Mouse (Mus musculus): ENCODE results near the gene Cd164l2. TPM values are rescaled to one million over a fixed set of nuclear protein-coding genes. Genes with fewer than 3 reads are reported as not detected.

Cd164l2 gene
- 2.0 and 2.3 TPM in 2 replicates for polyA plus RNA-seq (2016; fragmentation: Nextera tagmentation; extraction: Ambion mirVana)

- Histone ChIP-seq H3K4me1 (peaks cover 25% of the 10 kb centered on the region), H3K4me2 (replicated peaks) (peak within 1 kb of the TSS; percentile 95), H3K36me3 (no peaks in the 10 kb centered on the region), H3K9ac (peak within 1 kb of the TSS; percentile 61), H3K9me3 (replicated peaks) (no peaks in the 10 kb centered on the region), H3K4me3 (peak within 1 kb of the TSS; percentile 77), H3K27ac (no peak within 1 kb of the TSS), H3K27me3 (peaks cover 59% of the 10 kb centered on the region)
- peak; percentile 69 for ATAC-seq (ENCODE audit: low FRiP score)
- 1% methylated on average over 42 of the region's 52 CpGs for WGBS
These were observed at the start of gene Cd164l2, which contains the start of gene Gpr3 for GRCm38 (mm10) chr4:133211751-133212561. Gene Cd164l2 (plus strand): TSS chr4:133212131. Gene Gpr3 (minus strand): TSS chr4:133212536.

DNA sequence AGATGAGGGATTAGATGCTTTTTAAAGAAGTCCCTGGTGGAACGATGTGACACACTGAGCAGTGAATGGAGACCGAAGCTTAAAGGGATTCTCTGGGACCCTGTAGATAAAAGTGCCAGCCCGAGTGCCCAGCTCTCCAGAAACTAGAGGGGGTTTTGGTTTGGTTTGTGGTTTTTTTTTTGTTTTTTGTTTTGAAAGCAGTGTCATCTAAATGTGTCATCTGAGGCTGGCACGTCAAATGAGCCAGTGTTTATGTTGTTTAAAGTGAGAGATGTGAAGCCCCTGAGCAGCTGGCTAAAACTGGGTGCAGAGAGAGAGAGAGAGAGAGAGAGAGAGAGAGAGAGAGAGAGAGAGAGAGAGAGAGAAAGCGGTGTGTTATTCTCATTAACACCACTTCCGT is 49.7 kb upstream of the Cd164l2 start:
- H3K9ac ChIP-seq = no peak overlapping the region
- peaks cover 9% of the 10 kb centered on the region; the same call in 1 of the 2 replicates for H3K4me1 ChIP-seq
- WGBS = 80% methylated on average over 6 of the region's 6 CpGs
- no peak overlapping the region for H3K4me2 ChIP-seq (replicated peaks)
- no peak overlapping the region for H3K27ac ChIP-seq
- ATAC-seq (ENCODE audit: low FRiP score) = no peak
- no peaks in the 10 kb centered on the region for H3K27me3 ChIP-seq
- no peaks in the 10 kb centered on the region for H3K9me3 ChIP-seq (replicated peaks)
- H3K4me3 ChIP-seq = no peak overlapping the region
- H3K36me3 ChIP-seq = no peaks in the 10 kb centered on the region

DNA sequence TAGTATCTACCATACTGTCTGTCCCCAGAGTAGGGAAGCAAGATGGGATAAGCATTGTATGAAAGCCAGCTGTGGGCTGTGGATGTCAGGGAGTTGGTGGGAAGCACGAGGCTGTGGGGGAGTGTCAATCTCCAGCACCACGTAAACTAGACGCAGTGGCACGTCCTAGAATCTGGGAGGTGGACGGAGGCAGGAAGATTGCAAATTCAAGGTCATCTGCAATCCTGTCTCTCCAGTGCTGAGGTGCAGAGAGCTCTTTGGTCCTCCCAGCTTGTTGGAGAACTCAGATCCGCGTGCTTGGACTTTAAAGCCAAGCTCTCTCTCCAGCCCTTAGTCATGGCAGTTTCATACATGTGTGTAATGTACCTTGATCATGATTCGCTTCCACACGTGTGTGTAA is 45.2 kb upstream of the Cd164l2 start:
- Histone ChIP-seq H3K4me3 (no peak overlapping the region), H3K9ac (no peak overlapping the region), H3K27ac (no peak overlapping the region), H3K9me3 (replicated peaks) (no peaks in the 10 kb centered on the region), H3K4me2 (replicated peaks) (no peak overlapping the region), H3K27me3 (no peaks in the 10 kb centered on the region), H3K4me1 (no peaks in the 10 kb centered on the region), H3K36me3 (no peaks in the 10 kb centered on the region)
- ATAC-seq (ENCODE audit: low FRiP score) = no peak
- 92% methylated on average over 9 of the region's 9 CpGs for WGBS

GRCm38 (mm10) chr4:133169237-133170055 is 42.5 kb upstream of the Cd164l2 start:
- ATAC-seq (ENCODE audit: low FRiP score) = no peak
- Histone ChIP-seq H3K36me3 (no peaks in the 10 kb centered on the region), H3K27me3 (no peaks in the 10 kb centered on the region), H3K4me2 (replicated peaks) (no peak overlapping the region), H3K4me1 (peaks cover 5% of the 10 kb centered on the region; the same call in 1 of the 2 replicates), H3K9me3 (replicated peaks) (no peaks in the 10 kb centered on the region), H3K4me3 (no peak overlapping the region), H3K27ac (no peak overlapping the region), H3K9ac (no peak overlapping the region)
- WGBS = 86% methylated on average over 10 of the region's 10 CpGs

GRCm38 (mm10) chr4:133170056-133170524 is 41.8 kb upstream of the Cd164l2 start:
- H3K9ac ChIP-seq = no peak overlapping the region
- no peak for ATAC-seq (ENCODE audit: low FRiP score)
- H3K36me3 ChIP-seq = no peaks in the 10 kb centered on the region
- H3K4me2 ChIP-seq (replicated peaks) = no peak overlapping the region
- peaks cover 5% of the 10 kb centered on the region for H3K4me1 ChIP-seq
- no peak overlapping the region for H3K27ac ChIP-seq
- 90% methylated on average over 3 of the region's 3 CpGs for WGBS
- H3K9me3 ChIP-seq (replicated peaks) = no peaks in the 10 kb centered on the region
- H3K4me3 ChIP-seq = no peak overlapping the region
- no peaks in the 10 kb centered on the region for H3K27me3 ChIP-seq

DNA sequence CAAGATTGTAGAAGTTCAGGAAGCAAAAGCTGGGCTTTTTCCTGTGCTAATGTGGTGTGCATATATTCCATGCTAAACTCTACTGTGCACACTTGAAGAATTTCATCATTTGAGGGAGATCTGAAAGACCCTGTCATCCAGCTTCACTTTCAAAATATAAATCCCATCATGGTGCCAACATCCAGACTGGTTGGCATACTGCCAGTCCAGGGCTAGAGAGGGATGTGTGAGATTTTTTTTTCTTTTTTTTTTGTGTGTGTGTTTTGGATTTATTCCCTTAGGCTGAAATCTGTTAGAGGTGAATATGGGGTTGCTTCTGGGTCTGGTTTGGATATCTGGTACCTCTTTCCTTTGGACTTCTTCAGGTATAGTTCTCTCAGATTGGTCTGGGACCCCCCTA is 41.3 kb upstream of the Cd164l2 start:
- H3K27ac ChIP-seq = no peak overlapping the region
- H3K4me1 ChIP-seq = peaks cover 6% of the 10 kb centered on the region
- no peak for ATAC-seq (ENCODE audit: low FRiP score)

GRCm38 (mm10) chr4:133172451-133172850 is 39.5 kb upstream of the Cd164l2 start:
- Histone ChIP-seq H3K9me3 (replicated peaks) (no peaks in the 10 kb centered on the region), H3K27me3 (no peaks in the 10 kb centered on the region), H3K4me3 (no peak overlapping the region), H3K27ac (no peak overlapping the region), H3K4me1 (peaks cover 23% of the 10 kb centered on the region), H3K4me2 (replicated peaks) (no peak overlapping the region), H3K36me3 (no peaks in the 10 kb centered on the region), H3K9ac (no peak overlapping the region)
- WGBS = 94% methylated on average over 4 of the region's 4 CpGs
- no peak for ATAC-seq (ENCODE audit: low FRiP score)

More for the DNA sequence above, 41.3 kb upstream of the Cd164l2 start:
- Histone ChIP-seq H3K9me3 (replicated peaks) (no peaks in the 10 kb centered on the region), H3K27me3 (no peaks in the 10 kb centered on the region), H3K4me2 (replicated peaks) (no peak overlapping the region), H3K4me3 (no peak overlapping the region), H3K9ac (no peak overlapping the region), H3K36me3 (no peaks in the 10 kb centered on the region)

DNA sequence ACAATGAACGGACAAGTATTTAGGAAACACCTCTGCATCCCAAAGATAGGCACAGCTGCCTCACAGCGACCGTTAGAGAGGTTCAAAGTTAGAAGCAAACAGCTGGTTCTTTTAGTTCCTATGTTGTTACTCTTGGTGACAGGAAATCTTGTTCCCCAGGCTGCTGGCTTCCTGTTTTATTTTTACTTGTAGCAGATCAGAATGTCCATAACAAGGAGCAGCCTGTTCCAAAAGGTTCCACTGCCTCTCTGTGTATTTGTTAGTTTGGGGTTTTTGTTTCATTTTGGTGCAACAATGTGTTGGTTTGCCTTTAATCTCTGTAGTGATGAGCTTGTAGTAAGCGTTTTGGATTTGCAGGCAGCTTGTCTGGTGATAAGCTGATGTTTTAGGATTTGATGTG is 37.6 kb upstream of the Cd164l2 start:
- no peak for ATAC-seq (ENCODE audit: low FRiP score)
- Histone ChIP-seq H3K4me3 (no peak overlapping the region), H3K27me3 (no peaks in the 10 kb centered on the region), H3K27ac (no peak overlapping the region), H3K36me3 (0 out of 2 replicates have a peak, but pooled peaks cover 3% of the 10 kb centered on the region), H3K4me2 (replicated peaks) (no peak overlapping the region), H3K9ac (no peak overlapping the region), H3K9me3 (replicated peaks) (no peaks in the 10 kb centered on the region), H3K4me1 (peaks cover 23% of the 10 kb centered on the region)
- 77% methylated on average over 4 of the region's 4 CpGs for WGBS

DNA sequence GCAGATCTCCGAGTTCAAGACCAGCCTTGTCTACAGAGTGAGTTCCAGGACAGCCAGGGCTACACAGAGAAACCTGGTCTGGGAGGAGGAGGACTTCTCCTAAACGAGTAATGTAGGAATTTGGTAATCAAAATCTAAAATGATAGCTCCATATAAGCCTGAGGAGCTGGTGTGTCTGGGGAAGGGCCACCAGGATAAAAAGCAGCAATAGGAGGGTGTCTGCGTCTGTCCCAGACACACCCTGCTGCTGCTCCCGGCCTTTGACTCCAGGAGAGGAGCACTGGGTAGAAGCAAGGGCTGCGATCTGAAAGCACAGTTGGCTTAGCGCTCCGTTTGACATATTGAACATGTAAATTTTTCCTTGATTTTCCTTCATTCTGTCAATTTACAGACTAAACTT is 36.7 kb upstream of the Cd164l2 start:
- H3K4me1 ChIP-seq = peaks cover 23% of the 10 kb centered on the region
- peaks cover 5% of the 10 kb centered on the region; the same call in 1 of the 2 replicates for H3K36me3 ChIP-seq
- no peak overlapping the region for H3K4me2 ChIP-seq (replicated peaks)
- no peak overlapping the region for H3K27ac ChIP-seq
- H3K4me3 ChIP-seq = no peak overlapping the region
- no peaks in the 10 kb centered on the region for H3K27me3 ChIP-seq
- H3K9me3 ChIP-seq (replicated peaks) = no peaks in the 10 kb centered on the region
- 82% methylated on average over 7 of the region's 7 CpGs for WGBS
- H3K9ac ChIP-seq = no peak overlapping the region
- no peak for ATAC-seq (ENCODE audit: low FRiP score)

GRCm38 (mm10) chr4:133175998-133176760 is 35.8 kb upstream of the Cd164l2 start:
- no peaks in the 10 kb centered on the region for H3K27me3 ChIP-seq
- H3K9me3 ChIP-seq (replicated peaks) = no peaks in the 10 kb centered on the region
- peak overlapping the region; percentile 74 for H3K27ac ChIP-seq
- H3K4me1 ChIP-seq = peaks cover 23% of the 10 kb centered on the region
- no peak for ATAC-seq (ENCODE audit: low FRiP score)
- no peak overlapping the region for H3K4me3 ChIP-seq
- H3K36me3 ChIP-seq = peaks cover 5% of the 10 kb centered on the region; the same call in 1 of the 2 replicates
- H3K9ac ChIP-seq = no peak overlapping the region
- peak overlapping the region; percentile 18; the same call in 1 of the 2 replicates for H3K4me2 ChIP-seq (replicated peaks)
- 57% methylated on average over 14 of the region's 14 CpGs for WGBS

- peak; percentile 32; the same call in 1 of the 2 replicates for ATAC-seq (ENCODE audit: low FRiP score)
These were observed 35.0 kb upstream of the Cd164l2 start for GRCm38 (mm10) chr4:133176761-133177403.

More at GRCm38 (mm10) chr4:133176761-133177403, 35.0 kb upstream of the Cd164l2 start:
- H3K9me3 ChIP-seq (replicated peaks) = no peaks in the 10 kb centered on the region
- 64% methylated on average over 18 of the region's 18 CpGs for WGBS
- peak overlapping the region; percentile 74 for H3K27ac ChIP-seq
- peaks cover 5% of the 10 kb centered on the region; the same call in 1 of the 2 replicates for H3K36me3 ChIP-seq
- H3K4me2 ChIP-seq (replicated peaks) = peak overlapping the region; percentile 18; the same call in 1 of the 2 replicates
- no peak overlapping the region for H3K4me3 ChIP-seq
- H3K4me1 ChIP-seq = peaks cover 23% of the 10 kb centered on the region
- no peaks in the 10 kb centered on the region for H3K27me3 ChIP-seq
- H3K9ac ChIP-seq = no peak overlapping the region
